Mouse (Mus musculus) heart, embryonic 10.5 days (tissue): ENCODE results near the gene C2cd4c. TPM values are rescaled to one million over a fixed set of nuclear protein-coding genes. Genes with fewer than 3 reads are reported as not detected.

ENCODE experiments used
- DNase-seq: peaks from one replicate; pipeline ENCODE4 v3.0.0-alpha.2; 2017; ENCODE audit warnings: low spot score
- H3K27ac ChIP-seq: fragments of 300-500 bp; sonication (generic); 2 replicates; pipeline ENCODE4 v1.5.1; 2016; ENCODE audit warnings: mild to moderate bottlenecking
- H3K27me3 ChIP-seq: fragments of 300-500 bp; sonication (generic); 2 replicates; pipeline ENCODE4 v1.6.1; 2016; ENCODE audit warnings: mild to moderate bottlenecking; ENCODE audit not compliant: poor library complexity, insufficient read depth, severe bottlenecking
- H3K36me3 ChIP-seq: fragments of 300-500 bp; sonication (generic); 2 replicates; pipeline ENCODE4 v1.6.1; 2016; ENCODE audit warnings: mild to moderate bottlenecking, moderate library complexity
- H3K4me1 ChIP-seq: fragments of 300-500 bp; sonication (generic); 2 replicates; pipeline ENCODE4 v1.6.1; 2016; ENCODE audit warnings: mild to moderate bottlenecking
- H3K4me3 ChIP-seq: fragments of 300-500 bp; sonication (generic); 2 replicates; pipeline ENCODE4 v1.5.1; 2016; ENCODE audit warnings: mild to moderate bottlenecking, moderate library complexity
- H3K9me3 ChIP-seq: fragments of 300-500 bp; sonication (generic); 2 replicates; pipeline ENCODE4 v1.6.1; 2016; ENCODE audit warnings: mild to moderate bottlenecking, moderate library complexity
- WGBS: fragments of 180-500 bp; shearing (Covaris S2); methylation state at CpG from one replicate; pipeline ENCODE4 v1.1.7; 2016; 5-methylcytosine and 5-hydroxymethylcytosine counted together
- polyA plus RNA-seq: library from polyadenylated mRNA; unstranded; fragments of >200 nt; fragmentation: Nextera tagmentation; extraction: Ambion mirVana; gene quantifications from 2 replicates; pipeline ENCODE4 v1.2.1, GENCODE M21; 2016

Gene C2cd4c
- polyA plus RNA-seq, 1 experiment from 2014 or later = not detected

DNA sequence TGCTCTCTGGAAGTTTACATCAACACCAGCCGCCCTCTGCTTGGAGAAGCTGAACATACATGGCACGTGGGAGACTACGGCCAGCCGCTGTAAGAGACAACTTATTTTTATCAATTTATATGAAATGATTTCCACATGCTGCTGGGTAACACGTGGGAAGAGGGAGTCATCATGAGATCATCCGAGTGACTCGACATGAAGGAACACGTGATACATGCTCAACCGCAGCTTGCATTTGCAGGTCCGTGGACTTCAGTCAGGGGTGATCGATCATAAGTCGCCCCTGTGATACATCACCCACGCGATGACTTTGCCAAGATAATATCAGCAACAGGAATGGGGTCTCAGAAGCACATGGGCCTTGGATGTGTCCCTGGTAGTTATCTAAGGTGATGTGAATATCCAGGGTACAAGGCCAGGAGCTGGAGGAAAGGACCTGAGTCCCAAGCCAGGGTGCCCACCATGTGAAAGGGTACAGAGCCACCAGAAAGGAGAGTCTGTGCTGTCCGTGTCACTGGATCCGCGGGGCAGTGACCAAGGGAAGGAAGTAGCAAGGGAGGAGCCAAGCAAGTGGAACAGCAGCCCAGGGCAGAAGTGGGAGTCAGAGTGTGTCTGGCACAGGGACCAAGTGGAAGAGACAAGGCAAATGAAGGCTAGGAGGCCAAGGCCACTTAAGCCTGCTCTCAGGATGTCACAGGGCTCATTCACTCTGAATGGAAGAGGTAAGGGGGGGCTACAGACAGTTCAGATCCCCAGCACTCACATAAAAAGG, 19.4 kb upstream of the C2cd4c start:
- H3K4me1 ChIP-seq = peaks cover 28% of the 10 kb centered on the region
- peaks cover 30% of the 10 kb centered on the region for H3K27me3 ChIP-seq
- no peaks in the 10 kb centered on the region for H3K9me3 ChIP-seq
- no peak overlapping the region for H3K27ac ChIP-seq
- WGBS = 76% methylated on average over 17 of the region's 17 CpGs
- DNase-seq = no peak
- H3K36me3 ChIP-seq = no peaks in the 10 kb centered on the region
- H3K4me3 ChIP-seq = no peak overlapping the region

GRCm38 (mm10) chr10:79631432-79631831, 17.6 kb upstream of the C2cd4c start:
- no peak overlapping the region for H3K4me3 ChIP-seq
- WGBS = 80% methylated on average over 4 of the region's 4 CpGs
- H3K27ac ChIP-seq = no peak overlapping the region
- peaks cover 14% of the 10 kb centered on the region for H3K4me1 ChIP-seq
- no peak for DNase-seq
- H3K36me3 ChIP-seq = no peaks in the 10 kb centered on the region
- peaks cover 18% of the 10 kb centered on the region; the same call in 1 of the 2 replicates for H3K27me3 ChIP-seq
- H3K9me3 ChIP-seq = no peaks in the 10 kb centered on the region

GRCm38 (mm10) chr10:79628377-79628776, 14.6 kb upstream of the C2cd4c start:
- H3K4me1 ChIP-seq = peaks cover 3% of the 10 kb centered on the region; the same call in 1 of the 2 replicates
- 80% methylated on average over 5 of the region's 5 CpGs for WGBS
- no peak overlapping the region for H3K4me3 ChIP-seq
- no peaks in the 10 kb centered on the region for H3K9me3 ChIP-seq
- DNase-seq = no peak
- 0 out of 2 replicates have a peak, but pooled peaks cover 27% of the 10 kb centered on the region for H3K27me3 ChIP-seq
- no peaks in the 10 kb centered on the region for H3K36me3 ChIP-seq
- H3K27ac ChIP-seq = no peak overlapping the region

GRCm38 (mm10) chr10:79626156-79626555, 12.3 kb upstream of the C2cd4c start:
- 84% methylated on average over 10 of the region's 10 CpGs for WGBS
- no peak for DNase-seq

DNA sequence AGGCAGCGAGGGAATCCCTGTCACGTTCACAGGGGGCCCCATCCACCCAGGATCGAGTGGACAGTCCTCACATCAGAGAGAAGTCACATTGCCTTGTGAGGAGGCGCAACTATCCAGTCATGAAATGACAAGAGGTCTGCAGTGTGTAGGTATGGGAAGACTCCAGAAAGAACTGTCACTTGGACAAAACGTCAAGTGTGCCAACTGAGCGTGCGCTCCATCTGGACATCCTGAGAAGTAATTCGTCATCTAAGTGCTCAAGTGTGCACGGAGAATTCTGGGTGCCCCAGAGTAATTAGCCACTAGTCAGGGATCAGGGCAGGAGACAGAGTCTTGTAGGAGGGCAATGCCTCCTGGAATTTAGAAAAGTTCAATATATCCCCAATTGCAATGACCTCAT, 11.6 kb upstream of the C2cd4c start:
- WGBS = 76% methylated on average over 9 of the region's 9 CpGs
- no peak overlapping the region for H3K27ac ChIP-seq
- DNase-seq = no peak

More at GRCm38 (mm10) chr10:79626156-79626555, 12.3 kb upstream of the C2cd4c start:
- no peaks in the 10 kb centered on the region for H3K4me1 ChIP-seq
- H3K36me3 ChIP-seq = no peaks in the 10 kb centered on the region
- H3K9me3 ChIP-seq = no peaks in the 10 kb centered on the region
- no peak overlapping the region for H3K27ac ChIP-seq
- H3K27me3 ChIP-seq = 0 out of 2 replicates have a peak, but pooled peaks cover 27% of the 10 kb centered on the region
- H3K4me3 ChIP-seq = no peak overlapping the region

DNA sequence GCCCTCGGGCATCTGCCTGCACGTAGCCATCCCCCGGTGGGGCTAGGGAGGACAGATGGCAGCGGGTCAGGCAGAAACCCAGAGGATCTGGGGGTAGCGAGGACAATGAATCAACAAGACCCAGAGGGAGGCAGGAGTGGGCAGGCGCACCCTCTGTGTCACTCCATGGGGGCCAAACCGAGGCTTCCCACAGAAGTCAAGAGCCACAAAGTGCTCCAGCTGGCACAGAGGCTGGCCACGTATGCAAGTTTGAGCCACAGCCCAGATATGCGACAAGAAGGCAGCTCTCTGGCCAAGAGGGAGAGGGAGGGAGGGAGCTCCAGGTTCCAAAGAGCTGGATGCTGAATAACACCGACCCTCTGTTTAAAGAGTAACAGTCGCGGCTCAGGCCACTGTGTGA, 10.1 kb upstream of the C2cd4c start:
- DNase-seq = no peak
- H3K4me3 ChIP-seq = no peak overlapping the region
- 0 out of 2 replicates have a peak, but pooled peaks cover 24% of the 10 kb centered on the region for H3K27me3 ChIP-seq
- no peaks in the 10 kb centered on the region for H3K9me3 ChIP-seq
- WGBS = 74% methylated on average over 12 of the region's 12 CpGs
- H3K36me3 ChIP-seq = no peaks in the 10 kb centered on the region
- H3K4me1 ChIP-seq = no peaks in the 10 kb centered on the region
- no peak overlapping the region for H3K27ac ChIP-seq

More for the DNA sequence above, 11.6 kb upstream of the C2cd4c start:
- H3K27me3 ChIP-seq = 0 out of 2 replicates have a peak, but pooled peaks cover 29% of the 10 kb centered on the region
- no peak overlapping the region for H3K4me3 ChIP-seq
- H3K36me3 ChIP-seq = no peaks in the 10 kb centered on the region
- no peaks in the 10 kb centered on the region for H3K9me3 ChIP-seq
- no peaks in the 10 kb centered on the region for H3K4me1 ChIP-seq

- WGBS = 84% methylated on average over 5 of the region's 5 CpGs
- peaks cover 29% of the 10 kb centered on the region for H3K4me1 ChIP-seq
- H3K27me3 ChIP-seq = peaks cover 42% of the 10 kb centered on the region
- no peak for DNase-seq
- H3K27ac ChIP-seq = no peak overlapping the region
- H3K9me3 ChIP-seq = no peaks in the 10 kb centered on the region
- no peak overlapping the region for H3K4me3 ChIP-seq
- no peaks in the 10 kb centered on the region for H3K36me3 ChIP-seq
These were observed 2.6 kb upstream of the C2cd4c start for GRCm38 (mm10) chr10:79616376-79616775.

DNA sequence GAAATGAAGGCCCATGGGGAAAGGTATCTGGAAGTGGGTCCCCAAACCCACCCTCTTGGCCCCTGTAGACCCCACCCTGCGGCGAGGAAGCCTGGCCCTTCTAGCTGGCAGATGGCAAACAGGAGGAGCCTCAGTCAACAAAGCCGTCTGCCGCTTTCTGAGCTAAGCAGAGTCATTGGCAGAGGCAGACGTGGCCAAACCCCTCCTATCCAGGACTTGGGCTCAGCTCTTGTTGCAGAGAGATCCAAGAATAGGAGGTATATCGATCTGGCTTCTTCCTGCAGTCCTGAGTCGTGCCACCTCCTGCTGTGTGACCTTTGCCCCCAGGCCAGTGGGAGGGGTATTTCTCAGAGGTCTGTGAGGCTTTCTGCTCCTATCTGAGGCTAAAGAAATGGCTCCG, 2.0 kb upstream of the C2cd4c start:
- no peak overlapping the region for H3K4me3 ChIP-seq
- peaks cover 29% of the 10 kb centered on the region for H3K4me1 ChIP-seq
- H3K27ac ChIP-seq = no peak overlapping the region
- H3K27me3 ChIP-seq = peaks cover 47% of the 10 kb centered on the region
- no peaks in the 10 kb centered on the region for H3K36me3 ChIP-seq
- DNase-seq = no peak
- no peaks in the 10 kb centered on the region for H3K9me3 ChIP-seq
- WGBS = 10% methylated on average over 8 of the region's 8 CpGs

GRCm38 (mm10) chr10:79614305-79614643, 449 bp upstream of the C2cd4c start:
- DNase-seq = no peak
- no peaks in the 10 kb centered on the region for H3K36me3 ChIP-seq
- H3K4me1 ChIP-seq = peaks cover 29% of the 10 kb centered on the region
- H3K9me3 ChIP-seq = no peaks in the 10 kb centered on the region
- WGBS = 72% methylated on average over 1 of the region's 1 CpGs
- peaks cover 59% of the 10 kb centered on the region for H3K27me3 ChIP-seq
- peak overlapping the region; percentile 70 for H3K4me3 ChIP-seq
- H3K27ac ChIP-seq = no peak overlapping the region

GRCm38 (mm10) chr10:79612192-79613135, 1.4 kb downstream of the C2cd4c start:
- no peak for DNase-seq
- H3K27ac ChIP-seq = peak overlapping the region; percentile 17
- no peaks in the 10 kb centered on the region for H3K9me3 ChIP-seq
- peaks cover 65% of the 10 kb centered on the region for H3K27me3 ChIP-seq
- WGBS = 9% methylated on average over 51 of the region's 51 CpGs
- peaks cover 29% of the 10 kb centered on the region for H3K4me1 ChIP-seq
- no peaks in the 10 kb centered on the region for H3K36me3 ChIP-seq
- H3K4me3 ChIP-seq = peak overlapping the region; percentile 70

- no peak for DNase-seq
- WGBS = 23% methylated on average over 5 of the region's 5 CpGs
- H3K4me3 ChIP-seq = peak overlapping the region; percentile 70; the same call in 1 of the 2 replicates
- no peaks in the 10 kb centered on the region for H3K36me3 ChIP-seq
- H3K27me3 ChIP-seq = peaks cover 65% of the 10 kb centered on the region
- H3K4me1 ChIP-seq = peaks cover 29% of the 10 kb centered on the region
- no peaks in the 10 kb centered on the region for H3K9me3 ChIP-seq
- H3K27ac ChIP-seq = no peak overlapping the region
These were observed 2.5 kb downstream of the C2cd4c start for GRCm38 (mm10) chr10:79611296-79611695.

DNA sequence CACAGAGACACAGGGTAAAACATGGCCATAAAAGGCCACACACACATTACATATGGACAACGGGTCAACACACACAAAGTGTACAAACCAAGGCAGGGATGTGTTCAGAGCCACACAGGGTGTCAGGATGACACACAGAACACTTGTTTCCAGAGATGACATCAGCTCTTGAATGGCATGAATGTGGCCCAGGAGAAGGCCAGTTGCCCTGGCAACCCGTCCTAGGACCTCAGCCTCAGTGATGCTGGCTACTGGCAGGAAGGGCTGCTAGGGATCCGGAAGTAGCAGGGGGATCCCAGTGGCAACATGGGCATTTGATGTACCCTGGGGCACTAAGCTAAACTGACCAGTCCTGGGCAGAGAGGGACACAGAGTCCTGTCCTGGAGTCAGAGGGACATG, 4.5 kb downstream of the C2cd4c start:
- Histone ChIP-seq H3K4me1 (peaks cover 29% of the 10 kb centered on the region), H3K9me3 (no peaks in the 10 kb centered on the region), H3K4me3 (no peak overlapping the region), H3K27me3 (peaks cover 56% of the 10 kb centered on the region), H3K27ac (no peak overlapping the region), H3K36me3 (no peaks in the 10 kb centered on the region)
- 79% methylated on average over 3 of the region's 3 CpGs for WGBS
- no peak for DNase-seq

DNA sequence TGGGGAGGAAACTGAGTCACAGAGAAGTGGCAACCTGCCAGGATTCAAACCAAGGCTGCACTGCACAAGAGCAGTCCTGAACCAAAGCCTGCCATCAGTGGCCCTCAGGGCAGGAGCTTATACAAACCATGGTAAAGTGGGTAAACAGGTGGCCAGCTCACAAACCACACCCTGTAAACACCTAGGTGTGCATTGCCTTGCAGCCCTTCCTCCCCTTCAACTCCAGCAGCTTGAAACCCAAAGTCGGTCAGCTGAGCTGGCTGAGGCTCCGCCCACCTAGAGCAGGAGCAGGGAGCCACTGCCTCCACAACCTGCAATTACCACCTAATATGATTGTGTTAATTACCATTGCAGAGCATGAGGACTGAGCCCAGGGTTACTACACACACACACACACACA, 5.9 kb downstream of the C2cd4c start:
- Histone ChIP-seq H3K4me1 (peaks cover 16% of the 10 kb centered on the region), H3K27me3 (peaks cover 42% of the 10 kb centered on the region), H3K9me3 (no peaks in the 10 kb centered on the region), H3K36me3 (no peaks in the 10 kb centered on the region), H3K4me3 (no peak overlapping the region), H3K27ac (no peak overlapping the region)
- 37% methylated on average over 2 of the region's 2 CpGs for WGBS
- no peak for DNase-seq
